Mouse (Mus musculus) right cerebral cortex, postnatal 4 days (tissue): ENCODE measurements around the gene Tmcc3.
A peak's percentile ranks its signal among the peaks of the same experiment; 100 is the strongest.

Source experiments
- DNase-seq: peaks from one replicate; pipeline ENCODE4 v3.0.0-alpha.2; 2022

Gene Tmcc3

GRCm38 (mm10) chr10:94477366-94478225 lies 165.8 kb downstream of the Tmcc3 start:
- DNase-seq = no peak

GRCm38 (mm10) chr10:94479646-94480045 lies 167.9 kb downstream of the Tmcc3 start:
- DNase-seq = no peak

- no peak for DNase-seq
These were observed 168.8 kb downstream of the Tmcc3 start for GRCm38 (mm10) chr10:94480380-94481101.

GRCm38 (mm10) chr10:94481613-94482012 lies 169.9 kb downstream of the Tmcc3 start:
- no peak for DNase-seq

- no peak for DNase-seq
These were observed 174.4 kb downstream of the Tmcc3 start for GRCm38 (mm10) chr10:94486179-94486578.

- no peak for DNase-seq
These were observed 177.8 kb downstream of the Tmcc3 start for GRCm38 (mm10) chr10:94489509-94489908.

GRCm38 (mm10) chr10:94491006-94491405 lies 179.3 kb downstream of the Tmcc3 start:
- DNase-seq = no peak

GRCm38 (mm10) chr10:94494403-94494846 lies 182.7 kb downstream of the Tmcc3 start:
- peak; percentile 60 for DNase-seq

- no peak for DNase-seq
These were observed 183.9 kb downstream of the Tmcc3 start for GRCm38 (mm10) chr10:94495496-94496235.

- DNase-seq = no peak
These were observed 185.2 kb downstream of the Tmcc3 start for GRCm38 (mm10) chr10:94496826-94497440.

- DNase-seq = no peak
These were observed 188.6 kb downstream of the Tmcc3 start for GRCm38 (mm10) chr10:94500210-94500876.

- DNase-seq = no peak
These were observed 189.1 kb downstream of the Tmcc3 start for GRCm38 (mm10) chr10:94500877-94501273.

GRCm38 (mm10) chr10:94501796-94502195 lies 190.0 kb downstream of the Tmcc3 start:
- no peak for DNase-seq

GRCm38 (mm10) chr10:94505248-94505772 lies 193.6 kb downstream of the Tmcc3 start:
- DNase-seq = no peak

GRCm38 (mm10) chr10:94508863-94509262 lies 197.1 kb downstream of the Tmcc3 start:
- no peak for DNase-seq

GRCm38 (mm10) chr10:94512771-94513170 lies 201.0 kb downstream of the Tmcc3 start:
- DNase-seq = no peak

- DNase-seq = no peak
These were observed 202.3 kb downstream of the Tmcc3 start for GRCm38 (mm10) chr10:94514091-94514505.

- DNase-seq = peak; percentile 59
These were observed 202.9 kb downstream of the Tmcc3 start for GRCm38 (mm10) chr10:94514506-94515178.

- DNase-seq = peak; percentile 70
These were observed 203.4 kb downstream of the Tmcc3 start for GRCm38 (mm10) chr10:94515179-94515545.

GRCm38 (mm10) chr10:94515583-94515982 lies 203.8 kb downstream of the Tmcc3 start:
- DNase-seq = no peak

- DNase-seq = no peak
These were observed 208.1 kb downstream of the Tmcc3 start for GRCm38 (mm10) chr10:94519887-94520286.
